Mouse (Mus musculus) kidney, adult 8-10 months (tissue): Measurements from ENCODE around the gene Pkp1.

Experiments used
- DNase-seq, 2 experiments: peaks; one replicate each; pipeline ENCODE4 v3.0.0; 2022

Gene Pkp1

GRCm38 (mm10) chr1:135918644-135919407, at the start of gene Pkp1:
Pkp1 (minus strand) TSS chr1:135919207.
- DNase-seq = no peak

DNA sequence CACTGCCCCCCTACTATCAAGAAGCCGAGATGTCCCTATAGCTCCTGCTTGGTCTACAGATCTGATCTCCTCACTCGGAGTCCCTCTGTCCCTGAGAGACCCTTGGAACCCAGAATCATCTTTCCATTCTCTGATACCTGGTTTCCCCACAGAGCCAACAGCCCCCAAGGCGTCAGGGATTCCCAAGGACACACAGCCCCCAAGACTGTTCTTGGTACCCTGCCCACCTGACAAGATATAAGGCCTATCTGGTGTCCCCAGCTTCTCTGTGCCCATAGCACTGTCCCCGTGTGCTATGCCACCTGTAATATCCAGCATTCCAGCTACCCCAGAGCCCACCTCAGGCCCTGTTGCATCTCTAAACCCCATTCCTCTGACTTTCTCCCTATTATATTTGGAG, 48.7 kb upstream of the Pkp1 start:
- DNase-seq = no peak

DNA sequence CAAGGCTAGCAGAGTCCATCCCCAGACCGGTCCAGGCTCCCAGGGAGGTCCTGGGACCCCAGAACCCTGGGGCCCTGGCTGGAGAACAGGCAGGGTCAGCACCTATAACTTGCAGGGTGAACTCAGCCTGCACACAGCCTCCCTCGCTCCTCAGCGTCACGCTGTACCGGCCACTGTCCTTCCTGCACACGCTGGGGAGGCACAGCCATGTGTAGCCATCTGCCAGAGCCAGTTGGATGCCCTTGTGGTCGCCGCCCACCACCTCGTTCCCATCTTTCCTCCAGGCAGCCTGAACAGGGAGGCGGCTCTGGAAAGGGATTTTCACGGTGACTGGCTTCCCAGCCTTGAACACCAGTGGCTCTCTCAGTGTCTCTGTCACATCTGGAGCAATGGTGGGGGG, 45.6 kb upstream of the Pkp1 start:
- no peak for DNase-seq

DNA sequence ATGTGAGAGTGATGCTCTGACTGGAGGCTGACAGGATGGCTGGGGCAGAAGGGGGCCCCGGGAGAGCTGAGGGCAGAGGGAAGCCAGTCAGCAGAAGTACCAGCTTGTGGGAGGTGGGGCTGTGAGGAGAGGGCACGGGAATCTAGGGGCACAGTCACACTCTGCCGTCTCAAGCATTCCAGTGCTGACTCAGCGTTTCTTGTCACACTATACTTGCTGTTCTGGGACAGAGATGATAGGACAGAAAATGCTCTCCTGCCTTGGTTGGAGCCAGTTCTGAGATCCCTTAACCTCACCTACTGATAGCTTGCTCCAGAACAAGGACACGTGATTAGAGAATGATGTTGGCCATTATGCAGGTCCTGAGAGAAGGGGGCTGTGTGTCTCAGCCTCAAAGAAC, 44.2 kb upstream of the Pkp1 start:
- no peak for DNase-seq

- DNase-seq = peak; percentile 9 to 35
These were observed 39.5 kb upstream of the Pkp1 start for GRCm38 (mm10) chr1:135958483-135958882.

- no peak for DNase-seq
These were observed 29.9 kb upstream of the Pkp1 start for GRCm38 (mm10) chr1:135948871-135949270.

- DNase-seq = no peak
These were observed 27.2 kb upstream of the Pkp1 start for GRCm38 (mm10) chr1:135946247-135946646.

- peak; percentile 22 to 24 for DNase-seq
These were observed 26.7 kb upstream of the Pkp1 start for GRCm38 (mm10) chr1:135945711-135946110.

DNA sequence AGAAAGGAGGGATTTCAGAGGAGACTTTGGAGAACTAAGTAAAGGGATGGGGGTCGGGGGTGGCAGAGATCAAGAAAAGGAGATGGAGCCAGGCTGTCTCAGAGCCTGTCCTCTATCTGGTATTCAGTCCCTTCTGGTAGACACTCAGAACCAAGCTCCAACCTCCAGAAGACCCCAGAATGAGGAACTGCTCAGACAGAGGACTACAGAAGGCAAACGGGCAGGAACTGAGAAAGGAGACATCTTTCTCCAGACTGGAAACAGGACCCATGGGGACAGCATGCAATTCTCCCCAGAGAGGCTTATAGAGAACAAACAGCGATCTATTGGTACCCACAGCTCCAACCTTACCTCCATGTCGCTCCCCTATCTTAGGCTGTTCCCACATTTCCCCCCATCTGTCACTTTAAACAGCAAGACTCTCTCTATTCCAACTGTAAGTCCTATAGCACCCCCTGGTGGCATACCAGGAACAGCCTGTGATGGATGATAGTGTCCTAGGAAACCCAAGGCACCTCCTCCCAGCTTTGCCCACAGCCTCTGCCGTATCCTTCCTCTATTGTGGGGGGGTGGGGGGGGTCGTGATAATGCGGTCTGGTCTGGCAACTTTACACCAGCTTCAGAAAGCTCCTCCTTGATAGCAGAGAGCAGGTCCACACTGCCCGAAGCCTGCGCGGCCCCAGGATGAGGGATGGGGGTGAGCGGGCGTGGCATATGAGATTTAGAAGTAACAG, 25.7 kb upstream of the Pkp1 start:
- peak; percentile 46 to 70 for DNase-seq

DNA sequence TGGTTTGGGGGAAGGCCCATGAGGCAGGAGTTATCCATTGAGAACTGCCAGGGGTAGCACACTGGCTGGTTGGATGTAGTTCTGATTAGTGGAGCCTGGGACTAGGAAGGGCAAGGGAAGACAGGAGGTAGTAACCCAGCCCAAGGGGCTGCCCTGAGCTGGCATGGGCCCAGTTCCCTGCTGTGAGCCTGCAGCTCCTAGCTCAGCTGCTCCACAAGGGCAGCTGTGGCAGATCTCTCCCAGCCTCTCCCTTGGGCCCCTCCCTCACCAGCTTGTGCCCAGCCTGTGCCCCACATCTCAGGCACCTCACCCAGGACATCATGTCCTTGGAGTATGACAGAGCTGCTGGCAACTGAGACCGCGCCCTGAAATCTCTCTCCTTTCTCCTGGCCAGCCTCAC, 24.7 kb upstream of the Pkp1 start:
- no peak for DNase-seq

GRCm38 (mm10) chr1:135942116-135942515, 23.1 kb upstream of the Pkp1 start:
- DNase-seq = no peak

DNA sequence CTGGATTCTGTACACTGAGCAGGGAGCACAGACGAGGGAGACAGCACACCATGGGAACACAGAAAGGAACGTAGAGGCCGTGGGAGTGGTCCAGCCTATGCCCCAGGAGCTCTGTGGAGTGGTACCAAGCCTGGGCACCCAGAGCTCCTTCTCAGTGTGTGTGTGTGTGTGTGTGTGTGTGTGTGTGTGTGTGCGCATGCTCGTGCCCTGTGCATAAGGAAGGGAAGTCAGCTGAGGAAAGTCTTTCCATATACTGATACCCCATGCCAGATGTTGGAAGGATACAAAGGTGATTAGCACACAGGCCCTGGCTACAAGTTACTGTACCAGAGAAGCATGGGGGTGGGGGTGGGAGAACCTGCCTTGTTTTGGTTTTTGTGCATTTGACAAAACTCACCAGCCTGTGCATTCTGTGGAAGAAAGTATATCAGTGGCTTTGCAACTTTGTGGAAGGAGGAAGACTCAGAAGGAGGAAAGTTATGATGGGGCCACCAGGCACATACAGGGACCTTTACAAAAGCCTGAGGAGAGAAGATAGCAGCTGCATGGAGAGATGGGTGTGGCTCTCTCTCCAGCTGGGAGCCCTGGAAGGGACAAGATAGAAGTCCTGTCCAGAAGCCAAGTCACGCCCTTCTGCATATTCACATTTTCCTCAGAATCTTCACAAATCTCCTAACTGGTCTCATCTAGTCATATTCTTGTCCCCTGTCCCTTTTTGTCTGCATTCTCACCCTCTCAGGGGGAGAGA, 22.4 kb upstream of the Pkp1 start:
- no peak for DNase-seq

- DNase-seq = no peak
These were observed 17.1 kb upstream of the Pkp1 start for GRCm38 (mm10) chr1:135936091-135936490.

DNA sequence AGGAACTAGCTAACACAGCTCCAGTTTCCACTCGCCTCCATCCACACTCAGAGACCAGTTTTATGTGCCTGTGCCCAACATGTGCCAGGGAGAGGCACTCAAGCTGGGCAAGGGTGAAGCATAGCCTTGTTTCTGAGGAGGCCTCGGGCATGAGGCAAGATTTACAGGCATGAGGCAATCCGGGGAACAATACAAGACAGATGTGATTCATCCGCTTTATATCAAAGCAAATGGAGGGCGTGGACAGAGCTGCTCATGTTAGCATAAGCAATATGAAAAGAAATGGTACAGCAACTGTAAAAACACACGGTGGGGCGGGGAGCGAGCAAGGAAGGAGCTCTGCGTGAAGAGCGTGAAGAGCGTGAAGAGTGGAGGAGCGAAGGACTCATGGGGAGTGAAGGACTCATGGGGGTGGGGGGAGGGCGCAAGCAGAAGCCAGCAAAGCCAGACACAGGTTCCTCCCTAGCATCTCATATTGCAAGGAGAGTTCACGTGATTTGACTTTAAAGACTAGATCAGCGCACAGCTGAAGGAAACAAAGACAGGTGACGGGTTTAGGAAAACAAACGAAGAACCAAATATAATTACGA, 14.8 kb upstream of the Pkp1 start:
- DNase-seq = no peak

DNA sequence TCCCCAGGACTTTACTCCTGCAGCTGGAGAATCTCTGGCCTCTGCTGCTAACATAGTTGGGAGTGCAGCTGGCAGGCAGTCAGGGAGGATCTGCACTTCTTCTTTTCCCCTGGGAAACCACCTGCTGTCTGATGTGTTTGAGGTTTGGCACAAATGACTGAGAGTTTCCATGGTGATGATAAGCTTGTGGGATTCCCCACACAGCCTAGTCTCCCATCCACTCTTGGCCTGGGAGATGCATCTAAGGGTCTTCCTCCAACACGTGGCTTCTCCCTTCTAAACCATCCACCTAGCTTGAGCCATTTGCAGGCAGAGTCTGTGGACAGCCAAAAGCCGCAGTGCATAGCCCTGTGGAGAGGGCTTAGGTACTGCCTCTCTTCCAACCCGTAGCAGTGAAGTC, 10.9 kb upstream of the Pkp1 start:
- DNase-seq = no peak

- no peak for DNase-seq
These were observed 6.8 kb upstream of the Pkp1 start for GRCm38 (mm10) chr1:135925848-135926247.

DNA sequence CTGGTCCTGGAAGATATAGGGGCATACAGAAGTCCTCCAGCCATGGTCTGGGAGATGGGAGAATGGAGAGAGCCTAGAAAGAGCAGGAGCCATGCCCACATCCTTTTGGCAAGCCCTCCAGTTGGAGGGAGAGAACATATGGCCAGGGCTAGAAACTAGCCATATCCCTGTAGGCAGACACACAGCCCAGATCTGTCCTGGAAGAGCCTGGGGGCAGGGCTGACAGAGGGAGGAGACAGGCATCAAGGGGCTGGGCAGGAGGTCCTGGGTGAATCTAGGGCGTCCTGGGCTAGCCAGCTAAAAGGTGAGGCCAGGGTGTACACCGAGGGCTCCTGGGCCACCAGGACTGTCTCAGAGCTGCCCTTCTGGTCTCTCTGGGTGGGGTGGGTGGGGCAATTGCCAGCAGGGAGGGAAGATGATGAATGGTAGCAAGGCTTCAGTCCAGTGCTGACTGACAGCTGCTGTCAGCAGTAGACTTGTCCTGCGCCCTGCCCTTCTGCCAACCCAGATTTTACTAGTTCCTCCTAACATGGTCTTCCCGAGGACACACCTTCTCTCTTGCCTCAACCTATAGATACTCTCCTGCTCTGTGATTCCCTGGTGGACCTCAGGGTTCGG, 5.5 kb upstream of the Pkp1 start:
- no peak for DNase-seq

- no peak for DNase-seq
These were observed 4.2 kb upstream of the Pkp1 start for GRCm38 (mm10) chr1:135923229-135923628.

DNA sequence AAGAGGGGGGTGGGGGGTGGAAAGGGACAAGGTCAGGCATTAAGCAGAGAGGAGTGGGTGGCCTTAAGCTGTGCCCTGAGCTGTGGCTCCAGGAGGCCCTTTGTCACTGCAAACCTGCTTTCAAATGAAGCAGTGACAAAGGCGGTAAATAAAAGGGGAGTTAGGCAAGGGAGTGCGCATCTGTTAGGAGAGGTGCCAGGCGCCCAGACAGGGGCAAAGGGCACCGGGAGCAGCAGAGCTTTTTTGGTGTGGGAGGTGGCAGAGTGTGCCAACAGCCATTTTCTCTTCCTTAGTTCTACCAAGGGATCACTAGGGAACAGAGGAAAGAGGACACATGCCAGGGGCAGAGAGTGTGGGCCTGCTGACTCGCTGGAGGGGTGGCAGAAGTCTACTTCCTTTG, 1.8 kb downstream of the Pkp1 start:
- peak in 1 of 2 experiments; percentile 2 for DNase-seq

DNA sequence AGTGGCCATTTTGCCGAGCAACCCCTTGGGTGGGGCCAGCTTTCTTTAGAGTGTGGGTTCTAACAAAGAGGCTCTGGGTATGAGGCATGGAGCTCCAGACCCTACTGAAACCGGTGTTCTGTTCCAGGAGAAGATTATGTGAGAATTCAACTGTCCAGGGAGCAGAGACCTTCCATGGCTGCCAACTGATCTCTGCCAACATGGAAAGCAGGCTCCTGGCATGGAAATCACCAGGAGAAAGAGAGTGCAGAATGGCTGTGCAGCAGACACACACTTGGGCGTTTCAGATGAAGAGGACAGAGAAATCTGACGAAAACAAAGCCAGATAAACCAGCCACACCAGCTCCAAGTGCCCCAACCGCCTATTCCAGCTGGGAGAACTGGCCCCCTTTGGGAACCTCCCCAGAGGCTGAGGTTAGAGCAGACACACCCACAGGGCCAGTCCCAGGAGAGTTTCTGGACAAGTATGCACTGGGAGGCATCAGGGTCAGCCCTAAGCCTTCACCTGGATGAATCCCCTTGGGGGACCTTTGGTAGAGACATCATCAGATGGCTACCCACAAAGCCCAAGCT, 2.4 kb downstream of the Pkp1 start:
- DNase-seq = no peak

DNA sequence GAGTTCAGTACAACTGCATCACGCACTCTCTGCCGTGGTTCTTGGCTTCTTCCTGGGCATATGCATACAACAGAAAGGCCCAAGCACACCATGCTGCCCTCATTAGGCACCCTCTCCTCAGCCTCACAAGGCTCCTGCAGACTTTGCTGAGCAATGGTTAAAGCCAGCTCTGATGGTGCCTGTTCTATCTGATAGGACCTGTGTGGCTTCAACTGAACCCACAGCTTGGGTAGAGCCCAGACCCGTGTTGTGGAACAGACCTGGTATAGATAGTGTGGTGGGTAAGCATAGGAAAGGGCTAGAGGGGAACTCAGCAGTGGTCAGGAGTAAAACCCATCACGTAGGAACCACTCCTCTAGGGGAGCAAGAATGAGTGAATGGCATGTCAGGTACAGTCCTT, 5.3 kb downstream of the Pkp1 start:
- no peak for DNase-seq

- DNase-seq = no peak
These were observed 9.6 kb downstream of the Pkp1 start for GRCm38 (mm10) chr1:135909381-135909780.

GRCm38 (mm10) chr1:135906736-135907135, 12.3 kb downstream of the Pkp1 start:
- no peak for DNase-seq
